Mouse (Mus musculus) kidney, adult 2 months (tissue): ENCODE measurements around the gene Ccdc103.

Source experiments
- CTCF ChIP-seq: fragments of 200-500 bp; conservative IDR thresholded peaks from 2 replicates; pipeline ENCODE4 v1.5.1; 2011; ENCODE audit warnings: low read depth, mild to moderate bottlenecking, control low read depth, low read length, moderate library complexity, mixed read lengths; ENCODE audit not compliant: insufficient read depth, insufficient read length
- POLR2A ChIP-seq: fragments of 200-500 bp; IDR thresholded peaks from one replicate; pipeline ENCODE4 v1.6.1; 2011; ENCODE audit warnings: low read depth, low read length, control low read depth

- TF ChIP-seq CTCF (no peak), POLR2A (no peak)
Observed at GRCm38 (mm10) chr11:102835549-102835948, 45.5 kb upstream of the Ccdc103 start, which contains the start of gene Higd1b.
